In the genomic region with DNA sequence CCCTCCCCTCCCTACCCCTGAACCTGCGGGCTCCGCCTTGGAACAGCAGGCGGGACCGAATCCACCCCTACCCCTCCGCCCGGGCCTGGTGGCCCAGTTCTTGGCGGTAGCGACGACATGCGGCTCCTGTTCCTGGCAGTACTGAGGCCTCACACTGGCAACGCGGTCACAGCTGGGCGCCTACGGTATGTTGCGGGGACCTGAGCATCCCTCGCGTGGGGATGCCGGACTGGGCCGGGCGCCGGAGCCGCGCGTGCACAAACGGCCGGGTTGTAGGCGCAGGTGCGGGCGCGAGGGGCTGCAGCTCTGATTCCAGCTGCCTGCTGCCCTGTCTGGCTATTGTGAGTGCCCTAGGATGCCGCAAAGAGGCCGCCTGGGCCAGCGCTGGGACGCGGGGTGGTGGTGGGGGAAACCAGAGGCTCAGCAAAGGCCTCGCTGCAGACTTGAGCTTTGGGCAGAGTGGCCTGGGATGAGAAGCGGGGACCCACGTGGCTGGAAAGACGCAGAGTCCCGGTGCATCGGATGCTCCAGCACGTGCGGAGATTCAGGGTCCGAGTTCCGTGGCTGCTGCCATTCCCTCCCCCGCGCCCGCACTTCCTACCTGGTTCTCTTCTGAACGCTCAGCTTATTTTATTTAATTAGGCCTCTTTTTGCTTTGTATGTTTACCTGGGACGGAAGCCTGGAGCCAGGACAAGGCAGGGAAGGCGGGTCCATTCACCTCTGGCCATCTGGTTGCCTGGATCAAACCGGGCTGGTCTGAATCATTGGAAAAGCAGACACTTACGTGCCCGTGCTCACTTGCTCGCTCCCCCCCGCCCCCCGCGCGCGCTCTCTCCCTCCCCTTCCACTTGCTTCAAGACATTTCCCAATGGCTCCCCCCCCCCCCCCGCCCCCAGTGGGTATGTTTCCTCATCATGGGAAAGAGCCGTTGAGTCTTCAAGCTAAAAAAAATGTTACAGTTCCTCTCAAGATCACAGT, we compare ENCODE assay signal across 8 mouse cellular contexts. TPM values are rescaled to one million over a fixed set of nuclear protein-coding genes. Genes with fewer than 3 reads are reported as not detected.
A peak's percentile ranks its signal among the peaks of the same experiment; 100 is the strongest.
DNase-seq lines count a peak whose midpoint lies in the region; ATAC-seq and TF ChIP-seq lines count a peak whose summit lies in the region.

A gene (plus strand): TSS at position 96 of the 979 bp plus-strand sequence.
A gene (minus strand): TSS at position 731 of the 979 bp plus-strand sequence.

- ATAC-seq in kidney, embryonic 14.5 days (ENCODE audit: low FRiP score, low TSS enrichment) = peak; percentile 78
- ATAC-seq in liver, embryonic 14.5 days (ENCODE audit: insufficient read depth) = no peak

- peak within 1 kb of the TSS; percentile 52 for H3K4me3 ChIP-seq in bone marrow, adult 2 months (replicated peaks; ENCODE audit: control insufficient read depth, low read depth, low read length)
- peak within 1 kb of the TSS; percentile 42 for H3K4me3 ChIP-seq in embryonic fibroblast, embryonic 13.5 days (ENCODE audit: insufficient read depth, low read length)
- peak within 1 kb of the TSS; percentile 52 for H3K4me3 ChIP-seq in kidney, embryonic 14.5 days (ENCODE audit: low read length)
- peak within 1 kb of the TSS in 1 of 2 experiments; percentile 28; a peak in 2 of 4 replicates for H3K4me3 ChIP-seq in liver, embryonic 14.5 days (ENCODE audit: insufficient read depth in 1 of 2, low read depth in 2 of 2, low read length in 2 of 2)

- peak; percentile 3 for DNase-seq in adrenal gland, adult 2 months
- DNase-seq in adrenal gland, adult 18-20 months (ENCODE audit: low spot score in 2 of 2) = no peak
- no peak for DNase-seq in liver, embryonic 14.5 days (ENCODE audit: low read depth in 3 of 3, low spot score in 3 of 3)
- DNase-seq in right cerebral cortex, adult 18-20 months = peak; percentile 60
- DNase-seq in urinary bladder, postnatal 4 days (ENCODE audit: low spot score in 2 of 2) = no peak

- H3K9me3 ChIP-seq in kidney, embryonic 14.5 days (ENCODE audit: control insufficient read depth, low read length) = no peaks in the 10 kb centered on the region
- no peaks in the 10 kb centered on the region for H3K9me3 ChIP-seq in liver, embryonic 14.5 days (ENCODE audit: control insufficient read depth, low read length)

- H3K9ac ChIP-seq in kidney, embryonic 14.5 days (ENCODE audit: low read depth, low read length) = peak within 1 kb of the TSS; percentile 60
- H3K9ac ChIP-seq in liver, embryonic 14.5 days (replicated peaks) = no peak within 1 kb of the TSS

- no peaks in the 10 kb centered on the region; the same call in 1 of the 2 replicates for H3K4me1 ChIP-seq in bone marrow, adult 2 months (ENCODE audit: control insufficient read depth, insufficient read depth, low read length)
- H3K4me1 ChIP-seq in embryonic fibroblast, embryonic 13.5 days (ENCODE audit: control insufficient read depth, insufficient read depth, low read length) = no peaks in the 10 kb centered on the region
- no peaks in the 10 kb centered on the region for H3K4me1 ChIP-seq in kidney, embryonic 14.5 days (ENCODE audit: control insufficient read depth, insufficient read depth, low read length)
- H3K4me1 ChIP-seq in liver, embryonic 14.5 days (replicated peaks; ENCODE audit: control insufficient read depth in 2 of 2, insufficient read depth in 2 of 2, low read length in 1 of 2) = peaks cover 0 to under 1% of the 10 kb centered on the region in 2 experiments; a peak in 1 of 4 replicates

- H3K4me2 ChIP-seq in kidney, embryonic 14.5 days (replicated peaks; ENCODE audit: low read depth, low read length) = peak within 1 kb of the TSS; percentile 88
- H3K4me2 ChIP-seq in liver, embryonic 14.5 days (ENCODE audit: low read depth) = peak within 1 kb of the TSS; percentile 49

- no peaks in the 10 kb centered on the region for H3K36me3 ChIP-seq in kidney, embryonic 14.5 days (ENCODE audit: control insufficient read depth, insufficient read depth, low read length)
- H3K36me3 ChIP-seq in liver, embryonic 14.5 days (replicated peaks; ENCODE audit: control insufficient read depth, insufficient read depth, low read depth) = no peaks in the 10 kb centered on the region

- H3K27me3 ChIP-seq in kidney, embryonic 14.5 days (ENCODE audit: control insufficient read depth, insufficient read depth, low read length) = peaks cover 16% of the 10 kb centered on the region
- peaks cover 21% of the 10 kb centered on the region for H3K27me3 ChIP-seq in liver, embryonic 14.5 days (ENCODE audit: control insufficient read depth, insufficient read depth, low read length)

- peak within 1 kb of the TSS; percentile 52 for H3K27ac ChIP-seq in bone marrow, adult 2 months (ENCODE audit: control insufficient read depth, insufficient read depth, low read depth, low read length, poor library complexity)
- H3K27ac ChIP-seq in embryonic fibroblast, embryonic 13.5 days (ENCODE audit: insufficient read depth, low read length) = no peak within 1 kb of the TSS
- H3K27ac ChIP-seq in kidney, embryonic 14.5 days (ENCODE audit: low read depth, low read length) = no peak within 1 kb of the TSS
- no peak within 1 kb of the TSS for H3K27ac ChIP-seq in liver, embryonic 14.5 days

- no peak for TF ChIP-seq POLR2A in bone marrow, adult 2 months (IDR thresholded peaks at IDR 0.05; ENCODE audit: borderline replicate concordance, control insufficient read depth, low read depth, low read length)
- TF ChIP-seq POLR2A in embryonic fibroblast, embryonic 13.5 days (IDR thresholded peaks at IDR 0.05; ENCODE audit: low read depth, low read length) = no peak

- TF ChIP-seq EP300 in liver, embryonic 14.5 days (IDR thresholded peaks at IDR 0.05; ENCODE audit: low read depth) = no peak

- TF ChIP-seq CTCF in bone marrow, adult 2 months (IDR thresholded peaks at IDR 0.05; ENCODE audit: control insufficient read depth, insufficient read depth, low read length) = no peak
- TF ChIP-seq CTCF in embryonic fibroblast, embryonic 13.5 days (IDR thresholded peaks at IDR 0.05; ENCODE audit: borderline replicate concordance, insufficient read depth, low read length) = no peak
- TF ChIP-seq CTCF in liver, embryonic 14.5 days (IDR thresholded peaks at IDR 0.05; ENCODE audit: low read depth) = no peak

- WGBS in bone marrow, adult 2 months = 1% methylated on average over 62 of the region's 62 CpGs
- WGBS in kidney, embryonic 14.5 days = under 1% methylated on average over 62 of the region's 62 CpGs
- WGBS in liver, embryonic 14.5 days (ENCODE audit: insufficient replicate concordance) = 2% methylated on average over 60 of the region's 62 CpGs

RNA-seq across cellular contexts. Expression of the first gene that starts in this region (rescaled TPM):
- total RNA-seq in adrenal gland, adult 2 months (2021) = under 1 TPM; 0.26 to 0.73 TPM
- 0.03 and 0.08 TPM in 2 replicates for polyA plus RNA-seq in adrenal gland, adult 2 months (2012; rRNA removed)
- under 1 TPM; 0.33 to 0.35 TPM for total RNA-seq in adrenal gland, adult 18-20 months (2021)
- 1.8 and 4.8 TPM in 2 replicates for polyA plus RNA-seq in bone marrow, adult 2 months (2011; ENCODE audit: insufficient read depth, insufficient read length, low replicate concordance, missing spikeins)
- polyA plus RNA-seq in embryonic fibroblast, embryonic 13.5 days (2011; ENCODE audit: insufficient read length, low read depth, missing spikeins) = 0.51 TPM in 1 of 2 replicates, not detected in the other
- 0.90 and 1.3 TPM in 2 replicates for polyA plus RNA-seq in kidney, embryonic 14.5 days (2014; fragmentation: Nextera tagmentation; extraction: Ambion mirVana)
- 0.06 and 0.13 TPM in 2 replicates for polyA plus RNA-seq in liver, embryonic 14.5 days (2012; rRNA removed)
- not detected in 2 replicates for polyA plus RNA-seq in liver, embryonic 14.5 days (2014; fragmentation: Nextera tagmentation; extraction: Ambion mirVana)

RNA-seq across cellular contexts. Expression of the second gene that starts in this region (rescaled TPM):
- total RNA-seq in adrenal gland, adult 2 months (2021) = 10 to 100 TPM; 23.0 to 38.9 TPM
- 32.1 and 33.1 TPM in 2 replicates for polyA plus RNA-seq in adrenal gland, adult 2 months (2012; rRNA removed)
- 10 to 100 TPM; 28.8 to 30.9 TPM for total RNA-seq in adrenal gland, adult 18-20 months (2021)
- polyA plus RNA-seq in bone marrow, adult 2 months (2011; ENCODE audit: insufficient read depth, insufficient read length, low replicate concordance, missing spikeins) = 16.6 and 30.1 TPM in 2 replicates
- 18.7 and 19.4 TPM in 2 replicates for polyA plus RNA-seq in embryonic fibroblast, embryonic 13.5 days (2011; ENCODE audit: insufficient read length, low read depth, missing spikeins)
- polyA plus RNA-seq in kidney, embryonic 14.5 days (2014; fragmentation: Nextera tagmentation; extraction: Ambion mirVana) = 14.2 and 22.7 TPM in 2 replicates
- polyA plus RNA-seq in liver, embryonic 14.5 days (2012; rRNA removed) = 5.7 and 5.8 TPM in 2 replicates
- 5.6 and 7.1 TPM in 2 replicates for polyA plus RNA-seq in liver, embryonic 14.5 days (2014; fragmentation: Nextera tagmentation; extraction: Ambion mirVana)

Comparison
In these comparisons a context has a peak if more than half of its experiments do, and no peak if none do; other contexts are left out.
1. DNase-seq: peak in adrenal gland, adult 2 months (single experiment) and right cerebral cortex, adult 18-20 months (single experiment); none in adrenal gland, adult 18-20 months (0 of 2), liver, embryonic 14.5 days (0 of 3) and urinary bladder, postnatal 4 days (0 of 2).